Mouse (Mus musculus) adrenal gland, adult (tissue): ENCODE data around the gene Maml2.

Source experiments
- DNase-seq, 2 experiments: peaks; one replicate each; pipeline ENCODE4 v3.0.0; 2022 to 2023; ENCODE audit warnings: low spot score in 1 of 2; ENCODE audit not compliant: inconsistent age in 2 of 2

The Maml2 gene

GRCm38 (mm10) chr9:13661768-13662623, 364.2 kb downstream of the Maml2 start:
- peak in 1 of 2 experiments; percentile 51 for DNase-seq

- DNase-seq, result no peak
Measured at GRCm38 (mm10) chr9:13665487-13665969, 367.8 kb downstream of the Maml2 start.

GRCm38 (mm10) chr9:13667955-13668354, 370.2 kb downstream of the Maml2 start:
- no peak for DNase-seq

- DNase-seq, result no peak
Measured at GRCm38 (mm10) chr9:13668742-13669141, 371.0 kb downstream of the Maml2 start.

- no peak for DNase-seq
Measured at GRCm38 (mm10) chr9:13671125-13671769, 373.5 kb downstream of the Maml2 start.

- no peak for DNase-seq
Measured at GRCm38 (mm10) chr9:13673304-13673703, 375.5 kb downstream of the Maml2 start.

- DNase-seq, result no peak
Measured at GRCm38 (mm10) chr9:13678026-13678425, 380.3 kb downstream of the Maml2 start.

GRCm38 (mm10) chr9:13679696-13680095, 381.9 kb downstream of the Maml2 start:
- DNase-seq, result no peak

GRCm38 (mm10) chr9:13681147-13681546, 383.4 kb downstream of the Maml2 start:
- DNase-seq, result no peak

- DNase-seq, result peak; percentile 37 to 65
Measured at GRCm38 (mm10) chr9:13681581-13682038, 383.9 kb downstream of the Maml2 start.

- no peak for DNase-seq
Measured at GRCm38 (mm10) chr9:13684327-13684934, 386.7 kb downstream of the Maml2 start.

- peak in 1 of 2 experiments; percentile 53 for DNase-seq
Measured at GRCm38 (mm10) chr9:13686977-13687659, 389.4 kb downstream of the Maml2 start.

GRCm38 (mm10) chr9:13688997-13689396, 391.2 kb downstream of the Maml2 start:
- no peak for DNase-seq

GRCm38 (mm10) chr9:13690321-13690720, 392.6 kb downstream of the Maml2 start:
- DNase-seq, result no peak

GRCm38 (mm10) chr9:13693693-13694284, 396.0 kb downstream of the Maml2 start:
- DNase-seq, result no peak

- DNase-seq, result peak in 1 of 2 experiments; percentile 62
Measured at GRCm38 (mm10) chr9:13694293-13694692, 396.5 kb downstream of the Maml2 start.

GRCm38 (mm10) chr9:13697041-13697811, 399.5 kb downstream of the Maml2 start:
- DNase-seq, result no peak

- no peak for DNase-seq
Measured at GRCm38 (mm10) chr9:13697869-13698268, 400.1 kb downstream of the Maml2 start.

- DNase-seq, result no peak
Measured at GRCm38 (mm10) chr9:13699061-13699780, 401.5 kb downstream of the Maml2 start.
